Mouse (Mus musculus) kidney, adult 2 months (tissue): ENCODE results near the gene Sf1.

Experiments
- CTCF ChIP-seq: fragments of 200-500 bp; conservative IDR thresholded peaks from 2 replicates; pipeline ENCODE4 v1.5.1; 2011; ENCODE audit warnings: low read depth, mild to moderate bottlenecking, control low read depth, low read length, moderate library complexity, mixed read lengths; ENCODE audit not compliant: insufficient read depth, insufficient read length
- POLR2A ChIP-seq: fragments of 200-500 bp; IDR thresholded peaks from one replicate; pipeline ENCODE4 v1.6.1; 2011; ENCODE audit warnings: low read depth, low read length, control low read depth

- TF ChIP-seq POLR2A (no peak), CTCF (no peak)
Measured at GRCm38 (mm10) chr19:6423241-6423640, 59.8 kb downstream of the Sf1 start.
